Mouse (Mus musculus) heart, postnatal 36 days (tissue): ENCODE results near the gene Cys1. TPM values are rescaled to one million over a fixed set of nuclear protein-coding genes. Genes with fewer than 3 reads are reported as not detected.

Source experiments
- total RNA-seq, 2 experiments: library from RNA; stranded (reverse); gene quantifications; 2 replicates each; pipeline ENCODE4 v1.2.3; 2021

The Cys1 gene
- total RNA-seq, 2 experiments from 2014 or later: 5.5 to 6.5 TPM

Other genes starting within 250 kb of the Cys1 start
- 10 to 100 TPM; 10.8 to 11.1 TPM for gene Taf1b, start 183.5 kb downstream of the Cys1 start, total RNA-seq
- under 1 TPM; 0.51 to 0.61 TPM for gene Grhl1, start 109.5 kb downstream of the Cys1 start, total RNA-seq
- 10 to 100 TPM; 10.9 to 16.4 TPM for gene Klf11, start 30.5 kb downstream of the Cys1 start, total RNA-seq
- 1 to 10 TPM; 3.7 to 4.2 TPM for gene Rrm2, start 26.4 kb upstream of the Cys1 start, total RNA-seq
- gene Mboat2, start 149.1 kb upstream of the Cys1 start, total RNA-seq: 10 to 100 TPM in 1 of 2 experiments, 1 to 10 TPM in 1; 9.7 to 11.0 TPM